Mouse (Mus musculus) hindbrain, postnatal 0 days (tissue): ENCODE results near the gene Mia2. TPM values are rescaled to one million over a fixed set of nuclear protein-coding genes. Genes with fewer than 3 reads are reported as not detected.

ENCODE experiments used
- ATAC-seq: fragments of 200-750 bp; cut with Nextera tagmentation; 2 replicates; pipeline ENCODE4 v1.8.0; 2017; ENCODE audit warnings: mild to moderate bottlenecking, moderate TSS enrichment, moderate library complexity
- DNase-seq: peaks from one replicate; pipeline ENCODE4 v3.0.0-alpha.2; 2015; ENCODE audit warnings: low spot score
- H3K27ac ChIP-seq: fragments of 300-500 bp; sonication (generic); 2 replicates; pipeline ENCODE4 v1.5.1; 2014; ENCODE audit warnings: mild to moderate bottlenecking
- H3K27me3 ChIP-seq: fragments of 300-500 bp; sonication (generic); 2 replicates; pipeline ENCODE4 v1.6.1; 2014; ENCODE audit warnings: low read length, mixed read lengths; ENCODE audit not compliant: insufficient read depth
- H3K36me3 ChIP-seq: fragments of 300-500 bp; sonication (generic); 2 replicates; pipeline ENCODE4 v1.6.1; 2014; ENCODE audit warnings: low read length, mixed read lengths; ENCODE audit not compliant: insufficient read depth
- H3K4me1 ChIP-seq: fragments of 300-500 bp; sonication (generic); 2 replicates; pipeline ENCODE4 v1.6.1; 2014; ENCODE audit warnings: antibody characterized with exemption, low read length, mixed read lengths; ENCODE audit not compliant: insufficient read depth
- H3K4me2 ChIP-seq: fragments of 300-500 bp; sonication (generic); 2 replicates; pipeline ENCODE4 v1.6.1; 2014; ENCODE audit warnings: low read depth, mild to moderate bottlenecking, low read length, moderate library complexity, mixed read lengths
- H3K4me3 ChIP-seq: fragments of 300-500 bp; sonication (generic); 2 replicates; pipeline ENCODE4 v1.5.1; 2014; ENCODE audit warnings: low read length
- H3K9ac ChIP-seq: fragments of 300-500 bp; sonication (generic); replicated peaks from 2 replicates; pipeline ENCODE4 v1.6.1; 2014; ENCODE audit warnings: mild to moderate bottlenecking, low read length, moderate library complexity, mixed read lengths
- H3K9me3 ChIP-seq: fragments of 300-500 bp; sonication (generic); 2 replicates; pipeline ENCODE4 v1.6.1; 2016; ENCODE audit warnings: low read length, mixed read lengths
- CTCF ChIP-seq: IDR thresholded peaks from 2 replicates; pipeline ENCODE4 v1.5.1; 2016; ENCODE audit warnings: antibody characterized with exemption, control low read depth, low read depth
- WGBS: fragments of 180-500 bp; shearing (Covaris S2); extraction: QIAGEN DNeasy Blood & Tissue Kit; methylation state at CpG from one replicate; pipeline ENCODE4 v1.1.7; 2014; 5-methylcytosine and 5-hydroxymethylcytosine counted together
- polyA plus RNA-seq: library from polyadenylated mRNA; unstranded; fragments of >200 nt; fragmentation: Nextera tagmentation; extraction: Ambion mirVana; gene quantifications from 2 replicates; pipeline ENCODE4 v1.2.1, GENCODE M21; 2015
- total RNA-seq: library from RNA; depleted of rRNA; stranded (reverse); fragments of >200 nt; gene quantifications from 2 replicates; pipeline ENCODE4 v1.2.3, GENCODE M21; 2014

Mia2 gene
- total and polyA plus RNA-seq, 2 experiments from 2014 or later = 24.9 to 38.2 TPM

DNA sequence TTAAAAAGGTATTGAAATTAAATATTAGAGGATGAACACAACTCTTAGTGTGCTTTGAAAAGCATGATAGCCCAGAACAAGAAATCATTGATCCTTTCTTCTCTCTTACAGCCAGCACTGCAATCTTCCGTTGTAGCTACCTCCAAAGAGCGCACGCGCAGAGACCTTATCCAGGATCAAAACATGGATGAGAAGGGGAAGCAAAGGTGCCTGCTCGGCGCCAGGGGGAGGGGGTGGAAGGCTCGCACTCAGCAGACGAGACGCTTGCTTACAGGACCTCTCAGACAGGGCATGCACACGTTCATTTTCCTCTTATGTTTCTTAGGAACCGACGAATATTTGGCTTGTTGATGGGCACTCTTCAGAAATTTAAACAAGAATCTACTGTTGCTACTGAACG lies 26.8 kb upstream of the Mia2 start:
- H3K9ac ChIP-seq = no peak overlapping the region
- TF ChIP-seq CTCF = no peak
- no peak for ATAC-seq
- H3K4me3 ChIP-seq = no peak overlapping the region
- H3K27ac ChIP-seq = no peak overlapping the region
- H3K4me1 ChIP-seq = no peaks in the 10 kb centered on the region
- H3K36me3 ChIP-seq = peaks cover 33% of the 10 kb centered on the region
- DNase-seq = no peak
- H3K27me3 ChIP-seq = no peaks in the 10 kb centered on the region
- H3K9me3 ChIP-seq = no peaks in the 10 kb centered on the region
- WGBS = 94% methylated on average over 13 of the region's 13 CpGs
- no peak overlapping the region for H3K4me2 ChIP-seq

DNA sequence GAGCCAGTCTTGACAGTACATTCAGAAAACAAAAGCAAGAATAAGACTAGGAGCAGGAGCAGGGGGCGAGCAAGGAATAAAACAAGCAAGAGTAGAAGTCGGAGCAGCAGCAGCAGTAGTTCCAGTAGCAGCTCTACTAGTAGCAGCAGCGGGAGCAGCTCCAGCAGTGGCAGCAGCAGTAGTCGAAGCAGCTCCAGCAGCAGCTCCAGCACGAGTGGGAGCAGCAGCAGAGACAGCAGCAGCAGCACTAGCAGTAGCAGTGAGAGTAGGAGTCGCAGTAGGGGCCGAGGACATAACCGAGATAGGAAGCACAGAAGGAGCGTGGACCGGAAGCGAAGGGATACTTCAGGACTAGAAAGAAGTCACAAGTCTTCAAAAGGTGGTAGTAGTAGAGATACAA lies 23.3 kb upstream of the Mia2 start:
- WGBS = 91% methylated on average over 11 of the region's 11 CpGs
- no peak for TF ChIP-seq CTCF
- H3K36me3 ChIP-seq = peaks cover 33% of the 10 kb centered on the region

DNA sequence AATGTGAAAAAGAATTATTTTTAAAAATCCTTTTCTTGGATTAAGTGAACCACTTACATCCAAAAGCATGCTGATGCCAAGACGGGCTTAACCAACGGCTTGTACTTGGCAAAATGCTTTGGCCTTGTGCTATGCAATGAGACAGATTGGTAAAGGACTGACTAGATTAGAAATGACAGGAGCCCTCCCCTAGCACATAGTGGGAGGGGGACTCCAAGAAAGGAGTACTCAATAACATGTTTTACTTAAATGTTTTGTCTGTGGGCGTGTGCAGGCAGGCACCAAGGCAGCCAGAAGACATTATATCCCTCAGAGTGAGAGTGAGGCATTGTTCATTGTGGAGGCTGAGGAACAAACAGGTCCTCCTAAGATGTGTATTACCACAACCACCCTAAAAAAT lies 21.5 kb upstream of the Mia2 start:
- Histone ChIP-seq H3K9me3 (no peaks in the 10 kb centered on the region), H3K36me3 (peaks cover 28% of the 10 kb centered on the region), H3K9ac (no peak overlapping the region), H3K27me3 (no peaks in the 10 kb centered on the region), H3K27ac (no peak overlapping the region), H3K4me2 (no peak overlapping the region), H3K4me3 (no peak overlapping the region), H3K4me1 (no peaks in the 10 kb centered on the region)
- no peak for TF ChIP-seq CTCF
- ATAC-seq = no peak
- WGBS = 77% methylated on average over 3 of the region's 3 CpGs
- no peak for DNase-seq

More for the DNA sequence above, 23.3 kb upstream of the Mia2 start:
- no peaks in the 10 kb centered on the region for H3K9me3 ChIP-seq
- DNase-seq = no peak
- no peak overlapping the region for H3K4me3 ChIP-seq
- no peaks in the 10 kb centered on the region for H3K27me3 ChIP-seq
- ATAC-seq = no peak
- H3K4me2 ChIP-seq = no peak overlapping the region
- H3K27ac ChIP-seq = no peak overlapping the region
- no peaks in the 10 kb centered on the region for H3K4me1 ChIP-seq
- H3K9ac ChIP-seq = no peak overlapping the region

DNA sequence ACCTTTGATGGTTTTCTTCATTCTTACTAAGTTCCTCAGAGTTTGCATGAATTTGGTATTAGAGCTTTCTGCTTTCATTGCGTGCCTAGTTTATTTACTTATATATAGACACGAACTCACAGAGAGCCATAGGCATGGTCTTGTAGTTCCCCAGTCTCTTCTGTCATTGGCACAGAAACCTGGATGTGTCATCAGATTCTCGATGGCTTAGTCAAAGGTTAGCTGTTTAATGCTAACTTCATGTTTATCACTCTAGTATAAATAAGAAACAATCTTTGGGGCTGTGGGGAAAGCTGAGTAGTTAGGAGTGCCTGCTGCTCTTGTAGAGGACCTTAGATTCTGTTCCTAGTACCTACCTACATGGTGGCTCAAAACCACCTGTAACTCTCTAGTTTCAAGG lies 18.6 kb upstream of the Mia2 start:
- H3K27ac ChIP-seq = no peak overlapping the region
- no peaks in the 10 kb centered on the region for H3K27me3 ChIP-seq
- no peaks in the 10 kb centered on the region for H3K4me1 ChIP-seq
- no peak for TF ChIP-seq CTCF
- 87% methylated on average over 3 of the region's 3 CpGs for WGBS
- no peak overlapping the region for H3K9ac ChIP-seq
- H3K9me3 ChIP-seq = no peaks in the 10 kb centered on the region
- H3K4me3 ChIP-seq = no peak overlapping the region
- peaks cover 7% of the 10 kb centered on the region for H3K36me3 ChIP-seq
- ATAC-seq = no peak
- DNase-seq = no peak
- no peak overlapping the region for H3K4me2 ChIP-seq

DNA sequence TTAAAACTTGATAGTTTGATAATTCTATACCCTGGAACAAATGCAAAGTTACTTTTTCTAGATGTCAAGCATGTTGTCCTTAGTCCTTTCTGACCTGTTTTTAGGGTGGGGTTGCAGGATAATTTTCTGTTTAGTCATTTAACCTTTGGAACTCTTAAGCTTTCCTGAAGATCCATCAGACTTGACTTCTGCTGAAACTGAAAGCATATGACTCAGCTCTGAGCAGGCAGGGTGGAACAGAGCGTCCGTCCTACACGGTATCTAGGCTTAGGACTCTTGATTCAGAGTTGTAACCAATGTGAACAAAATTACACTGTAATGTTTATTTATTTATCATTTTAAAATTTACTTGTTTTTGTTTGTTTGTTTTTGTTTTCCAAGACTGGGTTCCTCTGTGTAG lies 17.7 kb upstream of the Mia2 start:
- H3K27me3 ChIP-seq = no peaks in the 10 kb centered on the region

DNA sequence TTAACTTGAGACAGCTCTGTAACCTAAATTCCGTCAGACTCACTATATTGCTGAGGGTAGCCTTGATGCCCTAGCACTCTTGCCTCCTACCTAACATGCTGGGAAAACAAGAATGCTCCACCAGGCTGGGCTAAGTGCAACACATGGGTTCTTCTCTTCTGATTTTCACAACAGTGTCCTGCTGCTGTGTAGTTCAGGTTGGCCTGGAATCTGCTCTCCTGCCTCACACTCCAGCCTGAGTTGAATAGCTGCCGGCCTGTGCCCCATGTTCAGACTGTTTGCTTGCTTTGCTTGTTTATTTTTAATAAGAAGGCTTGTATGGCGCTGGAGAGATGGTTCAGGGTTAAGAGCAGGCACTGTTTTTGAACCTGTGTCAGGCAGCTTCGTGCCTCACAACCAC lies 15.1 kb upstream of the Mia2 start:
- Histone ChIP-seq H3K4me3 (no peak overlapping the region), H3K4me1 (no peaks in the 10 kb centered on the region), H3K27ac (no peak overlapping the region), H3K4me2 (no peak overlapping the region), H3K27me3 (no peaks in the 10 kb centered on the region), H3K9ac (no peak overlapping the region), H3K9me3 (no peaks in the 10 kb centered on the region), H3K36me3 (no peaks in the 10 kb centered on the region)
- DNase-seq (no peak), ATAC-seq (no peak)
- WGBS = 85% methylated on average over 4 of the region's 4 CpGs
- TF ChIP-seq CTCF = no peak

More for the DNA sequence above, 17.7 kb upstream of the Mia2 start:
- no peak overlapping the region for H3K9ac ChIP-seq
- no peaks in the 10 kb centered on the region for H3K36me3 ChIP-seq
- H3K4me2 ChIP-seq = no peak overlapping the region
- no peaks in the 10 kb centered on the region for H3K9me3 ChIP-seq
- H3K4me3 ChIP-seq = no peak overlapping the region
- WGBS = 93% methylated on average over 3 of the region's 3 CpGs
- H3K4me1 ChIP-seq = no peaks in the 10 kb centered on the region
- DNase-seq = no peak
- no peak for TF ChIP-seq CTCF
- ATAC-seq = no peak
- H3K27ac ChIP-seq = no peak overlapping the region

DNA sequence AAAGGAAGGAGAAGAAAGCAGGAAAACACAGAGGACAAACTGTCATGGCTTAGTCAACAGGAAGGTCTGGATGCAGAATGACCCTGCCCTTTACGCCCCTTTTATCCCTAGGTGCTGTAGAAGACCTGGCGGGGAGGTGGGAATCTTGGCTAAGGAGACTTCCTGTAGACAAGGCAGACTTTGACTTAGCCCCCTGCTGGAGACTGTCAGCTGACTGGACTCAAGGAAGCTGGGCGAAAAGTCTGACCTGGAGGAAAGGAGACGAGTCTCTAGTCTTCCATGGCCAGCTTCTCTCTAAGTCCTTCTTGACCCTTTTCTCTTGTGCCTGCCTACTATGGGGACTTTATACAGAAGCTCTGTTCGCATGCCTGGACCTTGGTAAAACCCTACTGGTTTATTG lies 11.2 kb upstream of the Mia2 start:
- no peak overlapping the region for H3K27ac ChIP-seq
- no peaks in the 10 kb centered on the region for H3K27me3 ChIP-seq
- ATAC-seq = no peak
- DNase-seq = no peak
- no peaks in the 10 kb centered on the region for H3K36me3 ChIP-seq
- H3K4me1 ChIP-seq = no peaks in the 10 kb centered on the region
- no peak overlapping the region for H3K9ac ChIP-seq
- H3K4me3 ChIP-seq = no peak overlapping the region
- H3K4me2 ChIP-seq = no peak overlapping the region
- no peak for TF ChIP-seq CTCF
- WGBS = 77% methylated on average over 5 of the region's 5 CpGs
- H3K9me3 ChIP-seq = no peaks in the 10 kb centered on the region
